Mouse (Mus musculus) liver, embryonic 15.5 days (tissue): Measurements from ENCODE around the gene Nudt21. TPM values are rescaled to one million over a fixed set of nuclear protein-coding genes. Genes with fewer than 3 reads are reported as not detected.
A peak's percentile ranks its signal among the peaks of the same experiment; 100 is the strongest.

ENCODE experiments used
- ATAC-seq: fragments of 200-750 bp; cut with Nextera tagmentation; 2 replicates; pipeline ENCODE4 v1.8.0; 2017; ENCODE audit warnings: moderate number of reproducible peaks, mild to moderate bottlenecking, moderate library complexity; ENCODE audit not compliant: insufficient read depth
- H3K27ac ChIP-seq: fragments of 300-500 bp; sonication (generic); replicated peaks from 2 replicates; pipeline ENCODE4 v1.5.1; 2015; ENCODE audit warnings: mild to moderate bottlenecking, inconsistent platforms
- H3K27me3 ChIP-seq: fragments of 300-500 bp; sonication (generic); 2 replicates; pipeline ENCODE4 v1.6.1; 2015; ENCODE audit warnings: mild to moderate bottlenecking, inconsistent platforms
- H3K36me3 ChIP-seq: fragments of 300-500 bp; sonication (generic); replicated peaks from 2 replicates; pipeline ENCODE4 v1.6.1; 2015; ENCODE audit warnings: moderate library complexity, mild to moderate bottlenecking, inconsistent platforms
- H3K4me1 ChIP-seq: fragments of 300-500 bp; sonication (generic); replicated peaks from 2 replicates; pipeline ENCODE4 v1.6.1; 2015; ENCODE audit warnings: inconsistent platforms
- H3K4me2 ChIP-seq: fragments of 300-500 bp; sonication (generic); 2 replicates; pipeline ENCODE4 v1.6.1; 2015; ENCODE audit warnings: moderate library complexity, mild to moderate bottlenecking, inconsistent platforms
- H3K4me3 ChIP-seq: fragments of 300-500 bp; sonication (generic); replicated peaks from 2 replicates; pipeline ENCODE4 v1.5.1; 2015; ENCODE audit warnings: mild to moderate bottlenecking, inconsistent platforms
- H3K9ac ChIP-seq: fragments of 300-500 bp; sonication (generic); 2 replicates; pipeline ENCODE4 v1.6.1; 2015; ENCODE audit warnings: moderate library complexity, mild to moderate bottlenecking, inconsistent platforms
- H3K9me3 ChIP-seq: fragments of 300-500 bp; sonication (generic); replicated peaks from 2 replicates; pipeline ENCODE4 v1.6.1; 2016; ENCODE audit warnings: inconsistent platforms
- WGBS: fragments of 180-500 bp; shearing (Covaris S2); methylation state at CpG from one replicate; pipeline ENCODE4 v1.1.7; 2015; ENCODE audit warnings: mixed read lengths; ENCODE audit not compliant: insufficient replicate concordance; 5-methylcytosine and 5-hydroxymethylcytosine counted together
- polyA plus RNA-seq: library from polyadenylated mRNA; unstranded; fragments of >200 nt; fragmentation: Nextera tagmentation; extraction: Ambion mirVana; gene quantifications from 2 replicates; pipeline ENCODE4 v1.2.1, GENCODE M21; 2015

The Nudt21 gene
- polyA plus RNA-seq, 1 experiment from 2014 or later: 74.4 TPM

GRCm38 (mm10) chr8:93989739-93990138 lies 47.1 kb downstream of the Nudt21 start:
- H3K4me1 ChIP-seq: no peaks in the 10 kb centered on the region
- no peak for ATAC-seq
- whole genome bisulfite sequencing: 84% methylated on average over 4 of the region's 4 CpGs
- no peaks in the 10 kb centered on the region for H3K27me3 ChIP-seq
- 0 out of 2 replicates have a peak, but pooled peaks cover 8% of the 10 kb centered on the region for H3K9me3 ChIP-seq
- peaks cover 70% of the 10 kb centered on the region for H3K36me3 ChIP-seq
- H3K4me2 ChIP-seq: no peak overlapping the region
- H3K9ac ChIP-seq: no peak overlapping the region
- no peak overlapping the region for H3K27ac ChIP-seq
- no peak overlapping the region for H3K4me3 ChIP-seq

DNA sequence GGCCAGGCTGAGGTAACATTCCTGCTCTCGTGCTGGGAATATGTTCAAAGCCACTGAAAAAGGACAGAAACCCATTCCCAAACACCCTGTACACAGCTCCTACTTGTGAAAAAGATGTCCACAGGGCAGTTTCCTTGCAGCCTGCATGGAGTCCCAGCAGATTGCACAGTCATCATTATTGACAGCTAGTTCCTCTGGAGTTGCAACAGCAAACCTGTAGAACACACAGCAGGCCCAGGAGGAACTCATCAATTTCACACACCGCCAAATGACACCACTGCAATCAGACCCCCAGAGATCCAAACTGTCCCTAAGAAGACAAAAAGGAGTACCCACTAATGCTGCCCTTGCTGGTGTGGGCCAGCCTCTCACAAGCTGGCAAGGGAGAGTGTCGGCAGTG lies 52.1 kb downstream of the Nudt21 start:
- 77% methylated on average over 3 of the region's 3 CpGs for WGBS
- Histone ChIP-seq H3K9ac (no peak overlapping the region), H3K27me3 (no peaks in the 10 kb centered on the region), H3K36me3 (peaks cover 90% of the 10 kb centered on the region), H3K4me2 (no peak overlapping the region), H3K9me3 (no peaks in the 10 kb centered on the region), H3K27ac (no peak overlapping the region), H3K4me3 (no peak overlapping the region), H3K4me1 (no peaks in the 10 kb centered on the region)
- ATAC-seq: no peak

DNA sequence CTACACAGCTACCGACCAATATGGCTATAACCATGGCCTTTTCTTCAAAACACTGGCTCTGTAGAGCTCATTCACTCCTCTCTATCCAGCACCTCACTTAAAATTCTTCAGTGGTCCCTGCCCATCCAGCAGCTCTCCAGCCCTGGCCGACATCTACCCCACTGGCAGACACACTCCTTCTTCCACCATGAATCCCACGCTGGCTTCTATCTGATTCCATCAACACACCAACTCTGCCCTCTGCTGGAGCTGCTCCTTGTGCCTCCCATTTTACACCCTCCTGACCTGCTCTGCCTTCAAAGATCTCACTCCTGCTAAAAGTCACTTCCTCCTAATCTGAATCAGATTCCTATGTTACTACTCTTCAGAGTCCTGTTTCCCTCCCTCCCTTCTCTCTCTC lies 53.0 kb downstream of the Nudt21 start:
- Histone ChIP-seq H3K27me3 (no peaks in the 10 kb centered on the region), H3K4me2 (no peak overlapping the region), H3K4me3 (no peak overlapping the region), H3K9ac (no peak overlapping the region), H3K9me3 (no peaks in the 10 kb centered on the region), H3K36me3 (peaks cover 94% of the 10 kb centered on the region), H3K4me1 (no peaks in the 10 kb centered on the region), H3K27ac (no peak overlapping the region)
- ATAC-seq: no peak
- 76% methylated on average over 3 of the region's 3 CpGs for WGBS

DNA sequence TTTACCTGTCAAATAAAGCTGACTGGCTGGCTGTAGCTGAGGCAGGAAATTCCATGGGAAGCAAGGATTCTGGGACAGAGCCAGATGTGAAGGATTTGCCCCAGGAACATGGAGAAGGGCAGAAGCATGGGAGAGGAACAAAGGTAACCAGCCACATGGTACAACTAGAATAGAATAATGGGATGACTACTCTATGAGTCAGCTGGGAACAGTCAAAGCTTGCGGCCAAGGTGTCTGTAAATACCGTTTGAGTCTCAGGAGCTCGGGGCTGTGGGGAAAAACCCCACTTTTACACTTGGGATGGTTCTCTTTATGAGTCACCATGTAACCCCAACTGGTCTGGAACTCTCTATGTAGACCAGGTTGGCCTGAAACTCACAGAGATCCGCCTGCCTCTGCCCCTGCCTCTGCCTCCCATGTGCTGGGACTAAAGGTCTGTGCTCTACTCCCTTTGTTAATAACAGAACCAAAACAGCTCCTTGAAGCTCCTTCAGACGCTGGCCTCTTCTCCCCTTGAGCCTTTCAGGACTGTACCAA lies 55.1 kb downstream of the Nudt21 start:
- no peak for ATAC-seq
- H3K36me3 ChIP-seq: peaks cover 97% of the 10 kb centered on the region
- no peak overlapping the region for H3K9ac ChIP-seq

GRCm38 (mm10) chr8:93980141-93980540 lies 56.7 kb downstream of the Nudt21 start:
- Histone ChIP-seq H3K36me3 (peaks cover 99% of the 10 kb centered on the region), H3K4me3 (no peak overlapping the region)
- ATAC-seq: no peak

More for the DNA sequence above, 55.1 kb downstream of the Nudt21 start:
- Histone ChIP-seq H3K27ac (no peak overlapping the region), H3K4me1 (no peaks in the 10 kb centered on the region), H3K27me3 (no peaks in the 10 kb centered on the region), H3K4me2 (no peak overlapping the region), H3K4me3 (no peak overlapping the region), H3K9me3 (no peaks in the 10 kb centered on the region)
- WGBS: 85% methylated on average over 5 of the region's 5 CpGs

DNA sequence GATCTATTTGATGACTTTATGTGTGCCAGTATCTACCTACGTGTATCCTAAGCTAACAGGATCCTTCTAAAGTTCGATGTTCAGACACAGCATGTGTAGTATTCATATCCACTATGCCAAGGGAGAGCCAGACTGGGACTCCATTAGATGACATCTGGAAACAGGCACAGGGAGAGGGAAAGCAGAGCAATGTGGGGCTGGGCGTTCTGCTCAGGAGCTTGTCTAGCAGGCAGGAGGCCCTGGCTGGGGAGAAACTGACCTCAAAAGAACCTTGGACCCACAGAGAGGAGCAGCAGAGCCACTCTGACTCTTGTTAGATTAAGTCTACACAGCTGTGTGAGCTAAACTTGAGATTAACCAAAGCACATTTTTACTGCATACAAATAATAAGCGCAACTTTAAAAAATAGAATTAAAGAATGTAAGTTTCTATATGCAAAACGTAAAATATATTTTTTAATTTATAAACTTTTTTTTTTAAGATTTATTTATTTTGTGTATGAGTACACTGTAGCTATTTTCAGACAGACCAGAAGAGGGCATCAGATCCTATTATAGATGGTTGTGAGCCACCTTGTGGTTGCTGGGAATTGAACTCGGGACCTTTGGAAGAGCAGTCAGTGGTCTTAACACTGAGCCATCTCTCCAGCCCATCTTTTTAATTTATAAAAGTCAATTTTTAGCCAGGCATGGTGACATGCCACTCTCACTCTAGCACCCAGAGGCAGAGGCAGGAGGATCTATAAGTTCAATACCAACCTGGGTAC lies 60.2 kb downstream of the Nudt21 start:
- 83% methylated on average over 6 of the region's 6 CpGs for WGBS
- Histone ChIP-seq H3K4me1 (peaks cover 6% of the 10 kb centered on the region; the same call in 1 of the 2 replicates), H3K4me3 (no peak overlapping the region), H3K36me3 (peaks cover 97% of the 10 kb centered on the region), H3K9ac (no peak overlapping the region), H3K4me2 (no peak overlapping the region), H3K27ac (no peak overlapping the region), H3K9me3 (no peaks in the 10 kb centered on the region), H3K27me3 (no peaks in the 10 kb centered on the region)
- ATAC-seq: no peak

More at GRCm38 (mm10) chr8:93980141-93980540, 56.7 kb downstream of the Nudt21 start:
- no peak overlapping the region for H3K9ac ChIP-seq
- no peak overlapping the region for H3K27ac ChIP-seq
- no peaks in the 10 kb centered on the region for H3K27me3 ChIP-seq
- H3K4me1 ChIP-seq: no peaks in the 10 kb centered on the region
- 91% methylated on average over 4 of the region's 4 CpGs for WGBS
- no peak overlapping the region for H3K4me2 ChIP-seq
- H3K9me3 ChIP-seq: no peaks in the 10 kb centered on the region

GRCm38 (mm10) chr8:93975358-93975757 lies 61.5 kb downstream of the Nudt21 start:
- ATAC-seq: 0 out of 2 replicates have a peak, but pooled peaks have one; percentile 10
- peaks cover 97% of the 10 kb centered on the region for H3K36me3 ChIP-seq
- 78% methylated on average over 2 of the region's 2 CpGs for WGBS

GRCm38 (mm10) chr8:93974602-93975186 lies 62.1 kb downstream of the Nudt21 start:
- no peak overlapping the region for H3K9ac ChIP-seq
- no peaks in the 10 kb centered on the region for H3K27me3 ChIP-seq
- no peaks in the 10 kb centered on the region for H3K9me3 ChIP-seq
- H3K27ac ChIP-seq: peak overlapping the region; percentile 54
- H3K36me3 ChIP-seq: peaks cover 97% of the 10 kb centered on the region
- H3K4me1 ChIP-seq: peaks cover 6% of the 10 kb centered on the region; the same call in 1 of the 2 replicates
- no peak overlapping the region for H3K4me2 ChIP-seq
- H3K4me3 ChIP-seq: no peak overlapping the region
- 79% methylated on average over 11 of the region's 11 CpGs for WGBS
- ATAC-seq: peak; percentile 69

More at GRCm38 (mm10) chr8:93975358-93975757, 61.5 kb downstream of the Nudt21 start:
- Histone ChIP-seq H3K27ac (peak overlapping the region; percentile 38), H3K9ac (no peak overlapping the region), H3K4me1 (peaks cover 6% of the 10 kb centered on the region; the same call in 1 of the 2 replicates), H3K4me2 (no peak overlapping the region), H3K4me3 (no peak overlapping the region), H3K27me3 (no peaks in the 10 kb centered on the region), H3K9me3 (no peaks in the 10 kb centered on the region)

DNA sequence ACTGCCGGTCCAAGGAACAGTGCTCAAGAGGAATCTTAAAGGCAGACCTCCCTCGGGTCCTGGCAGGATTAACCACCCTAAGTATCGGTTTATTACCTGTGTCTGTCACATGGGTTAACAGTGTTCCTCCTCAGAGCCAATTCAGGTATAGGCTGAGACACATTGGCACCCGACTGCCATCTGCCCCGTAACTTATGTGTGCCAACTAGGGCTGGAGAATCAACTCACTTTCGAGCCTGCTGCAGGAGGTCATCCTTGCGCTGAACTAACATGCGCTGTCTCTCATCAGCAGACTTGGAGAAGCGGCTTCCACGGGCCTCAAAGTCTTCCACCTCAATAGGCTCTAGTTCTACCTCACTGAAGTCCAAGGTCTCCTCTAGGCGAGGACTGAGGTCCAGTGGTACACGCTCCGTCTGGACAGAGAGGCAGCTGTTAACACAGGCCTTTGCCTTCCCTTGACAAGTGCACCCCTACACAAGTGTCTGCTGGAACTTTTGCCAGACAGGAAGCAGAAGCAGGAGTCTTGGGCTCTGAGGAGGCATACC lies 62.9 kb downstream of the Nudt21 start:
- Histone ChIP-seq H3K9me3 (no peaks in the 10 kb centered on the region), H3K4me2 (no peak overlapping the region), H3K27ac (peak overlapping the region; percentile 48; the same call in 1 of the 2 replicates), H3K4me3 (no peak overlapping the region), H3K9ac (no peak overlapping the region), H3K36me3 (peaks cover 92% of the 10 kb centered on the region), H3K27me3 (no peaks in the 10 kb centered on the region), H3K4me1 (peaks cover 6% of the 10 kb centered on the region; the same call in 1 of the 2 replicates)
- ATAC-seq: no peak
- 89% methylated on average over 13 of the region's 13 CpGs for WGBS

- H3K36me3 ChIP-seq: peaks cover 85% of the 10 kb centered on the region
- H3K9ac ChIP-seq: no peak overlapping the region
- ATAC-seq: no peak
- no peak overlapping the region for H3K4me3 ChIP-seq
- 83% methylated on average over 14 of the region's 14 CpGs for WGBS
- no peak overlapping the region for H3K4me2 ChIP-seq
- H3K27ac ChIP-seq: no peak overlapping the region
- H3K4me1 ChIP-seq: peaks cover 11% of the 10 kb centered on the region; the same call in 1 of the 2 replicates
- no peaks in the 10 kb centered on the region for H3K27me3 ChIP-seq
- H3K9me3 ChIP-seq: no peaks in the 10 kb centered on the region
Measured at GRCm38 (mm10) chr8:93972971-93973734, 63.7 kb downstream of the Nudt21 start.
